Mouse (Mus musculus) neural tube, embryonic 11.5 days (tissue): ENCODE measurements around the gene Otof. TPM values are rescaled to one million over a fixed set of nuclear protein-coding genes. Genes with fewer than 3 reads are reported as not detected.

ENCODE experiments used
- ATAC-seq: fragments of 200-750 bp; cut with Nextera tagmentation; 2 replicates; pipeline ENCODE4 v1.8.0; 2017; ENCODE audit warnings: moderate number of reproducible peaks, mild to moderate bottlenecking, moderate TSS enrichment, moderate library complexity; ENCODE audit not compliant: insufficient read depth, low FRiP score, low TSS enrichment
- DNase-seq: peaks from one replicate; pipeline ENCODE4 v3.0.0-alpha.2; 2015; ENCODE audit warnings: low spot score
- H3K27ac ChIP-seq: fragments of 300-500 bp; sonication (generic); 2 replicates; pipeline ENCODE4 v1.5.1; 2014; ENCODE audit warnings: low read depth, mild to moderate bottlenecking, low read length
- H3K27me3 ChIP-seq: fragments of 300-500 bp; sonication (generic); 2 replicates; pipeline ENCODE4 v1.6.1; 2014; ENCODE audit warnings: mild to moderate bottlenecking, low read length, mixed read lengths; ENCODE audit not compliant: control insufficient read depth, insufficient read depth
- H3K36me3 ChIP-seq: fragments of 300-500 bp; sonication (generic); 2 replicates; pipeline ENCODE4 v1.6.1; 2014; ENCODE audit warnings: mild to moderate bottlenecking, low read length, moderate library complexity, mixed read lengths; ENCODE audit not compliant: control insufficient read depth, insufficient read depth
- H3K4me1 ChIP-seq: fragments of 300-500 bp; sonication (generic); 2 replicates; pipeline ENCODE4 v1.6.1; 2014; ENCODE audit warnings: low read length, mixed read lengths; ENCODE audit not compliant: control insufficient read depth, insufficient read depth
- H3K4me2 ChIP-seq: fragments of 300-500 bp; sonication (generic); 2 replicates; pipeline ENCODE4 v1.6.1; 2014; ENCODE audit warnings: low read depth, mild to moderate bottlenecking, moderate library complexity
- H3K4me3 ChIP-seq: fragments of 300-500 bp; sonication (generic); 2 replicates; pipeline ENCODE4 v1.5.1; 2014; ENCODE audit warnings: low read depth, low read length
- H3K9ac ChIP-seq: fragments of 300-500 bp; sonication (generic); 2 replicates; pipeline ENCODE4 v1.6.1; 2014; ENCODE audit warnings: mild to moderate bottlenecking, low read length
- H3K9me3 ChIP-seq: fragments of 300-500 bp; sonication (generic); 2 replicates; pipeline ENCODE4 v1.6.1; 2016; ENCODE audit warnings: low read length; ENCODE audit not compliant: control insufficient read depth
- WGBS: fragments of 180-500 bp; shearing (Covaris S2); extraction: QIAGEN DNeasy Blood & Tissue Kit; methylation state at CpG from one replicate; pipeline ENCODE4 v1.1.7; 2014; 5-methylcytosine and 5-hydroxymethylcytosine counted together
- polyA plus RNA-seq: library from polyadenylated mRNA; unstranded; fragments of >200 nt; fragmentation: Nextera tagmentation; extraction: Ambion mirVana; gene quantifications from 2 replicates; pipeline ENCODE4 v1.2.1, GENCODE M21; 2014

Otof gene
- polyA plus RNA-seq, 1 experiment from 2014 or later: 0.04 TPM

- WGBS: 66% methylated on average over 4 of the region's 4 CpGs
- H3K4me2 ChIP-seq: no peak overlapping the region
- H3K27me3 ChIP-seq: no peaks in the 10 kb centered on the region
Measured at GRCm38 (mm10) chr5:30415876-30416275, 45.9 kb downstream of the Otof start.

GRCm38 (mm10) chr5:30415381-30415780 is 46.4 kb downstream of the Otof start:
- Histone ChIP-seq H3K27ac (no peak overlapping the region), H3K9me3 (no peaks in the 10 kb centered on the region), H3K4me1 (no peaks in the 10 kb centered on the region), H3K9ac (no peak overlapping the region), H3K4me2 (no peak overlapping the region), H3K27me3 (no peaks in the 10 kb centered on the region), H3K4me3 (no peak overlapping the region), H3K36me3 (no peaks in the 10 kb centered on the region)
- 70% methylated on average over 2 of the region's 2 CpGs for WGBS
- ATAC-seq: no peak
- DNase-seq: no peak

More at GRCm38 (mm10) chr5:30415876-30416275, 45.9 kb downstream of the Otof start:
- no peak for DNase-seq
- Histone ChIP-seq H3K27ac (no peak overlapping the region), H3K4me3 (no peak overlapping the region), H3K36me3 (no peaks in the 10 kb centered on the region), H3K9me3 (no peaks in the 10 kb centered on the region), H3K4me1 (no peaks in the 10 kb centered on the region), H3K9ac (no peak overlapping the region)
- ATAC-seq: no peak

- Histone ChIP-seq H3K4me2 (no peak overlapping the region), H3K27ac (no peak overlapping the region), H3K27me3 (no peaks in the 10 kb centered on the region), H3K4me1 (peaks cover 4% of the 10 kb centered on the region; the same call in 1 of the 2 replicates), H3K9ac (no peak overlapping the region), H3K4me3 (no peak overlapping the region), H3K9me3 (no peaks in the 10 kb centered on the region), H3K36me3 (no peaks in the 10 kb centered on the region)
- ATAC-seq (no peak), DNase-seq (no peak)
- WGBS: 75% methylated on average over 10 of the region's 10 CpGs
Measured at GRCm38 (mm10) chr5:30411524-30411923, 50.2 kb downstream of the Otof start.

- H3K9ac ChIP-seq: no peak overlapping the region
- ATAC-seq (no peak), DNase-seq (no peak)
- no peaks in the 10 kb centered on the region for H3K9me3 ChIP-seq
- no peak overlapping the region for H3K4me3 ChIP-seq
- no peaks in the 10 kb centered on the region for H3K36me3 ChIP-seq
- no peak overlapping the region for H3K27ac ChIP-seq
- peak overlapping the region; percentile 9; the same call in 1 of the 2 replicates for H3K4me2 ChIP-seq
- 20% methylated on average over 9 of the region's 9 CpGs for WGBS
- peaks cover 4% of the 10 kb centered on the region; the same call in 1 of the 2 replicates for H3K4me1 ChIP-seq
- no peaks in the 10 kb centered on the region for H3K27me3 ChIP-seq
Measured at GRCm38 (mm10) chr5:30406876-30407275, 54.9 kb downstream of the Otof start.

GRCm38 (mm10) chr5:30401165-30401564 is 60.6 kb downstream of the Otof start:
- 25% methylated on average over 8 of the region's 8 CpGs for WGBS
- no peak for DNase-seq

GRCm38 (mm10) chr5:30400521-30400920 is 61.2 kb downstream of the Otof start:
- Histone ChIP-seq H3K9ac (no peak overlapping the region; the same call in 1 of the 2 replicates), H3K4me3 (no peak overlapping the region), H3K9me3 (no peaks in the 10 kb centered on the region), H3K36me3 (no peaks in the 10 kb centered on the region), H3K27me3 (no peaks in the 10 kb centered on the region), H3K4me2 (no peak overlapping the region), H3K27ac (no peak overlapping the region), H3K4me1 (no peaks in the 10 kb centered on the region)
- ATAC-seq (no peak), DNase-seq (no peak)
- 89% methylated on average over 5 of the region's 5 CpGs for WGBS

More at GRCm38 (mm10) chr5:30401165-30401564, 60.6 kb downstream of the Otof start:
- no peaks in the 10 kb centered on the region for H3K36me3 ChIP-seq
- H3K4me1 ChIP-seq: no peaks in the 10 kb centered on the region
- H3K9ac ChIP-seq: no peak overlapping the region
- no peaks in the 10 kb centered on the region for H3K9me3 ChIP-seq
- H3K4me3 ChIP-seq: no peak overlapping the region
- H3K4me2 ChIP-seq: no peak overlapping the region
- ATAC-seq: no peak
- no peak overlapping the region for H3K27ac ChIP-seq
- no peaks in the 10 kb centered on the region for H3K27me3 ChIP-seq

GRCm38 (mm10) chr5:30391473-30391872 is 70.3 kb downstream of the Otof start:
- H3K9ac ChIP-seq: no peak overlapping the region
- no peak overlapping the region for H3K4me3 ChIP-seq
- H3K4me1 ChIP-seq: no peaks in the 10 kb centered on the region
- no peak overlapping the region for H3K4me2 ChIP-seq
- WGBS: 29% methylated on average over 7 of the region's 7 CpGs
- DNase-seq (peak; percentile 79), ATAC-seq (no peak)
- no peaks in the 10 kb centered on the region for H3K36me3 ChIP-seq
- H3K9me3 ChIP-seq: no peaks in the 10 kb centered on the region
- H3K27ac ChIP-seq: no peak overlapping the region
- no peaks in the 10 kb centered on the region for H3K27me3 ChIP-seq

- H3K9ac ChIP-seq: no peak overlapping the region
- H3K27ac ChIP-seq: no peak overlapping the region
- 88% methylated on average over 5 of the region's 5 CpGs for WGBS
- ATAC-seq (no peak), DNase-seq (no peak)
- no peaks in the 10 kb centered on the region for H3K4me1 ChIP-seq
- H3K9me3 ChIP-seq: no peaks in the 10 kb centered on the region
- no peak overlapping the region for H3K4me2 ChIP-seq
- H3K36me3 ChIP-seq: no peaks in the 10 kb centered on the region
- H3K27me3 ChIP-seq: no peaks in the 10 kb centered on the region
- no peak overlapping the region for H3K4me3 ChIP-seq
Measured at GRCm38 (mm10) chr5:30389836-30390235, 71.9 kb downstream of the Otof start.

GRCm38 (mm10) chr5:30387726-30388125 is 74.0 kb downstream of the Otof start:
- H3K27ac ChIP-seq: no peak overlapping the region
- no peak overlapping the region for H3K4me3 ChIP-seq
- H3K4me1 ChIP-seq: no peaks in the 10 kb centered on the region
- no peaks in the 10 kb centered on the region for H3K36me3 ChIP-seq
- DNase-seq: no peak
- H3K9ac ChIP-seq: no peak overlapping the region
- H3K9me3 ChIP-seq: no peaks in the 10 kb centered on the region
- WGBS: 86% methylated on average over 6 of the region's 6 CpGs
- H3K27me3 ChIP-seq: no peaks in the 10 kb centered on the region
- H3K4me2 ChIP-seq: no peak overlapping the region
- ATAC-seq: no peak
